Comparison of ENCODE assay signal across 8 mouse cellular contexts in genomic region chr4:126533729-126534070, GRCm38 (mm10). TPM values are rescaled to one million over a fixed set of nuclear protein-coding genes. Genes with fewer than 3 reads are reported as not detected.
A peak's percentile ranks its signal among the peaks of the same experiment; 100 is the strongest.
DNase-seq lines count a peak whose midpoint lies in the region; ATAC-seq and TF ChIP-seq lines count a peak whose summit lies in the region.

No protein-coding gene starts in this region.

- WGBS in embryonic facial prominence, embryonic 13.5 days: 6% methylated on average over 7 of the region's 7 CpGs
- WGBS in intestine, embryonic 14.5 days: 9% methylated on average over 7 of the region's 7 CpGs

- TF ChIP-seq POLR2A in myocyte (IDR thresholded peaks at IDR 0.05; ENCODE audit: insufficient read length, low read depth): no peak

- no peak for TF ChIP-seq CTCF in layer of hippocampus, adult 2 months (conservative IDR thresholded peaks at IDR 0.05)

- peak overlapping the region; percentile 88 for H3K9ac ChIP-seq in embryonic facial prominence, embryonic 13.5 days
- H3K9ac ChIP-seq in intestine, embryonic 14.5 days (ENCODE audit: low read length): peak overlapping the region; percentile 69

- no peak for ATAC-seq in embryonic facial prominence, embryonic 13.5 days (ENCODE audit: insufficient number of reproducible peaks, insufficient read depth, low FRiP score, low TSS enrichment, low read depth)
- ATAC-seq in intestine, embryonic 14.5 days (replicated peaks; ENCODE audit: low FRiP score, low TSS enrichment, low read depth): peak; percentile 54

- H3K9me3 ChIP-seq in embryonic facial prominence, embryonic 13.5 days: no peaks in the 10 kb centered on the region
- H3K9me3 ChIP-seq in intestine, embryonic 14.5 days (ENCODE audit: control insufficient read depth, low read length): no peaks in the 10 kb centered on the region

- no peak for DNase-seq in layer of hippocampus, adult 2 months (ENCODE audit: low spot score in 2 of 2)
- no peak for DNase-seq in layer of hippocampus, postnatal 25 days (ENCODE audit: extremely low spot score in 1 of 2, low spot score in 1 of 2)
- DNase-seq in intestine, embryonic 14.5 days (ENCODE audit: low spot score): no peak
- DNase-seq in spleen, postnatal 10 days (ENCODE audit: low spot score in 2 of 2): no peak
- no peak for DNase-seq in thymus, postnatal 4 days
- DNase-seq in urinary bladder, adult 18-20 months (ENCODE audit: low spot score in 2 of 2): no peak

- no peak overlapping the region for H3ac ChIP-seq in myocyte (ENCODE audit: control insufficient read depth, insufficient read length)

- no peaks in the 10 kb centered on the region for H3K36me3 ChIP-seq in embryonic facial prominence, embryonic 13.5 days
- no peaks in the 10 kb centered on the region for H3K36me3 ChIP-seq in intestine, embryonic 14.5 days (ENCODE audit: control insufficient read depth, insufficient read depth, low read length)
- H3K36me3 ChIP-seq in myocyte (ENCODE audit: control insufficient read depth, insufficient read depth): no peaks in the 10 kb centered on the region

- peaks cover 10% of the 10 kb centered on the region for H3K4me1 ChIP-seq in embryonic facial prominence, embryonic 13.5 days
- peaks cover 6% of the 10 kb centered on the region; the same call in 1 of the 2 replicates for H3K4me1 ChIP-seq in intestine, embryonic 14.5 days (replicated peaks; ENCODE audit: control insufficient read depth, insufficient read depth, low read length)

- no peaks in the 10 kb centered on the region for H3K79me2 ChIP-seq in myocyte (ENCODE audit: control insufficient read depth, insufficient read depth)

- H3K4me3 ChIP-seq in layer of hippocampus, adult 2 months: peak overlapping the region; percentile 63
- peak overlapping the region; percentile 91 for H3K4me3 ChIP-seq in embryonic facial prominence, embryonic 13.5 days
- peak overlapping the region; percentile 83 for H3K4me3 ChIP-seq in intestine, embryonic 14.5 days (ENCODE audit: low read depth, low read length)
- no peak overlapping the region for H3K4me3 ChIP-seq in myocyte

- H3K27ac ChIP-seq in layer of hippocampus, adult 2 months: peak overlapping the region; percentile 78
- no peak overlapping the region; the same call in 1 of the 2 replicates for H3K27ac ChIP-seq in embryonic facial prominence, embryonic 13.5 days
- no peak overlapping the region for H3K27ac ChIP-seq in intestine, embryonic 14.5 days (ENCODE audit: low read depth)

- H3K27me3 ChIP-seq in embryonic facial prominence, embryonic 13.5 days: peaks cover 6% of the 10 kb centered on the region
- no peaks in the 10 kb centered on the region for H3K27me3 ChIP-seq in intestine, embryonic 14.5 days (replicated peaks; ENCODE audit: control insufficient read depth, insufficient read depth, low read length)
- peaks cover 50% of the 10 kb centered on the region for H3K27me3 ChIP-seq in myocyte (ENCODE audit: control insufficient read depth, insufficient read depth, insufficient read length)

- H3K4me2 ChIP-seq in embryonic facial prominence, embryonic 13.5 days: peak overlapping the region; percentile 92
- peak overlapping the region; percentile 94 for H3K4me2 ChIP-seq in intestine, embryonic 14.5 days (ENCODE audit: low read length)
- H3K4me2 ChIP-seq in myocyte (ENCODE audit: low read depth): peak overlapping the region; percentile 61

TF ChIP-seq in myocyte, 11 proteins besides CTCF, POLR2A, EP300 and RAD21:
- no peak for TF ChIP-seq MYOD1 (IDR thresholded peaks at IDR 0.05; ENCODE audit: control insufficient read depth in 1 of 3, insufficient read length in 2 of 3, low read depth in 2 of 3)
- no peak for TF ChIP-seq REST (IDR thresholded peaks at IDR 0.05; ENCODE audit: insufficient read depth, insufficient read length)

RNA-seq across cellular contexts. Expression of gene Ago4, which starts 0.4 kb away (rescaled TPM):
- total RNA-seq in layer of hippocampus, adult 2 months (2021): 1 to 10 TPM; 7.5 to 9.5 TPM
- total RNA-seq in layer of hippocampus, postnatal 25 days (2021): 1 to 10 TPM; 6.9 to 7.4 TPM
- 3.9 and 4.0 TPM in 2 replicates for polyA plus RNA-seq in embryonic facial prominence, embryonic 13.5 days (2015; fragmentation: Nextera tagmentation; extraction: Ambion mirVana)
- polyA plus RNA-seq in intestine, embryonic 14.5 days (2014; fragmentation: Nextera tagmentation; extraction: Ambion mirVana): 1.4 TPM in 2 replicates
- 0.02 TPM for polyA plus RNA-seq in myocyte (2012; fragmentation: generic; extraction: Trizol)

RNA-seq across cellular contexts. Expression of gene Clspn, which starts 23.0 kb away (rescaled TPM):
- 1 to 10 TPM; 1.6 to 2.2 TPM for total RNA-seq in layer of hippocampus, adult 2 months (2021)
- total RNA-seq in layer of hippocampus, postnatal 25 days (2021): 1 to 10 TPM; 1.1 to 2.5 TPM
- polyA plus RNA-seq in embryonic facial prominence, embryonic 13.5 days (2015; fragmentation: Nextera tagmentation; extraction: Ambion mirVana): 48.1 and 49.7 TPM in 2 replicates
- polyA plus RNA-seq in intestine, embryonic 14.5 days (2014; fragmentation: Nextera tagmentation; extraction: Ambion mirVana): 40.9 and 41.0 TPM in 2 replicates
- polyA plus RNA-seq in myocyte (2012; fragmentation: generic; extraction: Trizol): 1.7 TPM

Comparison
In these comparisons a context has a peak if more than half of its experiments do, and no peak if none do; other contexts are left out.
1. RNA of gene Clspn, which starts 23.0 kb away (polyA plus RNA-seq): 48.1 to 49.7 TPM in embryonic facial prominence, embryonic 13.5 days and 40.9 to 41.0 TPM in intestine, embryonic 14.5 days; 1.7 TPM in myocyte (single experiment); every median in the first group is over 10 times any median in the second.
2. Peak in every context shown above with its lines, with median percentiles within 50 percentile points of each other: H3K4me2 ChIP-seq.